In the genomic region with DNA sequence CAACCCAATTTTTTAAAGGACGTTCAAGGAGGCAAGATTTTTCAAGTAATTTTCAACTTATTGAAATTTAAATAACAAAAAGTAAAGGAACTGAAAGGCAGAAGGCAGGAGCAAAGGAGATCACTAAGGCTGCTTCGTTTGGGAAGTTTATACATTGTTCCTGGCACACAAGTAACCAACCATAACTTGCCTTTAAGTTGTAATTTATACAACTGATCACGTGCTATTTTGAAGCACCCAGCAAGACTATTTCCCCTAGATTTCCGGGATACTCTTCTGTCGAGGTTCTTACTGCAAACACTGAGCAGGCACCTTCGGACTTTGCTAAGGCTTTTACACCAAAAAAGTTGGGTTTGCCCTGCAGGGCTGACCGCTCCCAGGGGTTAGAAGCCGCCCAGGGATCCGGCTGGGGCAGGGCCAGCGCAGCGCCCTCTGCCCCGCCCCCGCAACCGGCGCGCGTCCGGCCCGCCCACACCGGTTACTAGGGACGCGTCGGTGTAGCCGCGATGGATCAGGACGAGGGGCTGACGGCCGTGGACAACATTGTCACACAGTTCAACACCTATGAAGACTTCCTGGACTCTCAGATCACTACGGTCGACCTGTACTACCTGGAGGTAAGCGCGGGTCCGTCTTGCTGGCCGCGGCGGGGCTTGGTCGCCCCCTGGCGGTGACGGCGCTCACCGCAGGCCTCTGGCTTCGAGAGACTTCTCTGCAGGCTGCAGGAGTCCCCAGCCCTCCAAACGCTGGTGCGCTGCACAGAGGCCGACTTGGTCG, we compare ENCODE assay signal across 8 mouse cellular contexts. TPM values are rescaled to one million over a fixed set of nuclear protein-coding genes. Genes with fewer than 3 reads are reported as not detected.
A peak's percentile ranks its signal among the peaks of the same experiment; 100 is the strongest.
DNase-seq lines count a peak whose midpoint lies in the region; ATAC-seq and TF ChIP-seq lines count a peak whose summit lies in the region.

A gene (plus strand): TSS at position 457 of the 777 bp plus-strand sequence.

- H3K4me3 ChIP-seq in intestine, postnatal 0 days (ENCODE audit: low read depth, low read length) = peak within 1 kb of the TSS; percentile 58
- peak within 1 kb of the TSS; percentile 39 for H3K4me3 ChIP-seq in midbrain, embryonic 11.5 days (ENCODE audit: low read depth, low read length)

- H3K4me1 ChIP-seq in intestine, postnatal 0 days (replicated peaks; ENCODE audit: control insufficient read depth, insufficient read depth, low read length) = no peaks in the 10 kb centered on the region; the same call in 1 of the 2 replicates
- H3K4me1 ChIP-seq in midbrain, embryonic 11.5 days (ENCODE audit: control insufficient read depth, insufficient read depth, low read length) = no peaks in the 10 kb centered on the region

- intact Hi-C loops in left cerebral cortex, postnatal 36 days (cut with DNase I) = loop anchor here (5.0 to 10.0 kb wide), 2 partner anchors 114 to 1202 kb away; no protein-coding TSS in a partner anchor

- no peaks in the 10 kb centered on the region for H3K9me3 ChIP-seq in intestine, postnatal 0 days (ENCODE audit: control insufficient read depth)
- H3K9me3 ChIP-seq in midbrain, embryonic 11.5 days (ENCODE audit: control insufficient read depth, low read length) = no peaks in the 10 kb centered on the region

- H3K9ac ChIP-seq in intestine, postnatal 0 days (ENCODE audit: low read depth, low read length) = 0 out of 2 replicates have a peak within 1 kb of the TSS, but pooled peaks have one; percentile 26
- H3K9ac ChIP-seq in midbrain, embryonic 11.5 days (ENCODE audit: low read length) = peak within 1 kb of the TSS; percentile 36; the same call in 1 of the 2 replicates

- no peaks in the 10 kb centered on the region; the same call in 1 of the 2 replicates for H3K27me3 ChIP-seq in intestine, postnatal 0 days (replicated peaks; ENCODE audit: control insufficient read depth, insufficient read depth, low read length)
- no peaks in the 10 kb centered on the region for H3K27me3 ChIP-seq in midbrain, embryonic 11.5 days (ENCODE audit: control insufficient read depth, insufficient read depth, low read length)

- no peak within 1 kb of the TSS; the same call in 1 of the 2 replicates for H3K27ac ChIP-seq in intestine, postnatal 0 days (ENCODE audit: low read depth, low read length)
- H3K27ac ChIP-seq in midbrain, embryonic 11.5 days (ENCODE audit: low read depth, low read length) = no peak within 1 kb of the TSS

- peak within 1 kb of the TSS; percentile 66 for H3K4me2 ChIP-seq in intestine, postnatal 0 days (replicated peaks; ENCODE audit: low read depth)
- H3K4me2 ChIP-seq in midbrain, embryonic 11.5 days = peak within 1 kb of the TSS; percentile 55

- under 1% methylated on average over 46 of the region's 46 CpGs for WGBS in intestine, postnatal 0 days
- 1% methylated on average over 46 of the region's 46 CpGs for WGBS in midbrain, embryonic 11.5 days

- H3K36me3 ChIP-seq in intestine, postnatal 0 days (ENCODE audit: control insufficient read depth, insufficient read depth) = no peaks in the 10 kb centered on the region
- no peaks in the 10 kb centered on the region for H3K36me3 ChIP-seq in midbrain, embryonic 11.5 days (ENCODE audit: control insufficient read depth, insufficient read depth, low read length)

- TF ChIP-seq CTCF in intestine, postnatal 0 days (IDR thresholded peaks at IDR 0.05; ENCODE audit: low read depth) = peak; percentile 100

- ATAC-seq in granulocyte monocyte progenitor cell, adult 5-6 weeks (replicated peaks; ENCODE audit: poor library complexity, severe bottlenecking) = peak; percentile 98
- peak; percentile 97 for ATAC-seq in intestine, postnatal 0 days
- peak; percentile 95 for ATAC-seq in midbrain, embryonic 11.5 days (ENCODE audit: low FRiP score)

- peak; percentile 84 for DNase-seq in adrenal gland, adult 2 months
- DNase-seq in embryo, embryonic 11.5 days (ENCODE audit: low read depth, low spot score) = peak; percentile 73
- DNase-seq in left cerebral cortex, postnatal 36 days (ENCODE audit: low spot score in 2 of 2) = peak; percentile 84 to 85
- peak; percentile 99 for DNase-seq in midbrain, embryonic 11.5 days (ENCODE audit: low spot score, missing footprints)
- peak; percentile 41 for DNase-seq in skeletal muscle tissue, adult 2 months (ENCODE audit: low read depth, low spot score)
- no peak for DNase-seq in MN1 (ENCODE audit: low spot score)

RNA-seq across cellular contexts. Expression of the gene that starts here (rescaled TPM):
- not detected for total RNA-seq in adrenal gland, adult 2 months (2021)
- polyA plus RNA-seq in adrenal gland, adult 2 months (2012; rRNA removed) = not detected in 2 replicates
- total RNA-seq in granulocyte monocyte progenitor cell, adult 5-6 weeks (2014; fragmentation: Nextera tagmentation) = not detected in 2 replicates
- not detected in 2 replicates for total RNA-seq in granulocyte monocyte progenitor cell, adult 5-6 weeks (2017)
- polyA plus RNA-seq in intestine, postnatal 0 days (2015; fragmentation: Nextera tagmentation; extraction: Ambion mirVana) = 0.27 TPM in 1 of 2 replicates, not detected in the other
- under 1 TPM in 1 of 2 experiments, not detected in 1; 0.76 TPM for total RNA-seq in left cerebral cortex, postnatal 36 days (2021)
- polyA plus RNA-seq in midbrain, embryonic 11.5 days (2014; fragmentation: Nextera tagmentation; extraction: Ambion mirVana) = 0.37 TPM in 1 of 2 replicates, not detected in the other

Comparison
In these comparisons a context has a peak if more than half of its experiments do, and no peak if none do; other contexts are left out.
1. Peak in DNase-seq in adrenal gland, adult 2 months; RNA of the gene not detected or under 1 TPM.
2. Peak in ATAC-seq in granulocyte monocyte progenitor cell, adult 5-6 weeks; RNA of the gene not detected or under 1 TPM.
3. Peak in ATAC-seq, H3K4me3 ChIP-seq, H3K9ac ChIP-seq and H3K4me2 ChIP-seq in intestine, postnatal 0 days; RNA of the gene not detected or under 1 TPM.
4. Peak in DNase-seq in left cerebral cortex, postnatal 36 days; RNA of the gene not detected or under 1 TPM.
5. Peak in DNase-seq, ATAC-seq, H3K4me3 ChIP-seq, H3K9ac ChIP-seq and H3K4me2 ChIP-seq in midbrain, embryonic 11.5 days; RNA of the gene not detected or under 1 TPM.